Mouse (Mus musculus) neural tube, embryonic 13.5 days (tissue): Measurements from ENCODE around the gene Gng7. TPM values are rescaled to one million over a fixed set of nuclear protein-coding genes. Genes with fewer than 3 reads are reported as not detected.

Experiments used
- ATAC-seq: fragments of 200-750 bp; cut with Nextera tagmentation; 2 replicates; pipeline ENCODE4 v1.8.0; 2017; ENCODE audit warnings: low read depth, mild to moderate bottlenecking, moderate TSS enrichment, moderate library complexity
- H3K27ac ChIP-seq: fragments of 300-500 bp; sonication (generic); replicated peaks from 2 replicates; pipeline ENCODE4 v1.5.1; 2015; ENCODE audit warnings: moderate library complexity, mild to moderate bottlenecking, inconsistent platforms
- H3K27me3 ChIP-seq: fragments of 300-500 bp; sonication (generic); 2 replicates; pipeline ENCODE4 v1.6.1; 2015; ENCODE audit warnings: mild to moderate bottlenecking, inconsistent platforms
- H3K36me3 ChIP-seq: fragments of 300-500 bp; sonication (generic); 2 replicates; pipeline ENCODE4 v1.6.1; 2015; ENCODE audit warnings: mild to moderate bottlenecking, inconsistent platforms
- H3K4me1 ChIP-seq: fragments of 300-500 bp; sonication (generic); replicated peaks from 2 replicates; pipeline ENCODE4 v1.6.1; 2015; ENCODE audit warnings: inconsistent platforms
- H3K4me2 ChIP-seq: fragments of 300-500 bp; sonication (generic); 2 replicates; pipeline ENCODE4 v1.6.1; 2015; ENCODE audit warnings: inconsistent platforms, mild to moderate bottlenecking, moderate library complexity
- H3K4me3 ChIP-seq: fragments of 300-500 bp; sonication (generic); 2 replicates; pipeline ENCODE4 v1.5.1; 2015; ENCODE audit warnings: mild to moderate bottlenecking, inconsistent platforms
- H3K9ac ChIP-seq: fragments of 300-500 bp; sonication (generic); 2 replicates; pipeline ENCODE4 v1.6.1; 2015; ENCODE audit warnings: moderate library complexity, mild to moderate bottlenecking, inconsistent platforms
- H3K9me3 ChIP-seq: fragments of 300-500 bp; sonication (generic); 2 replicates; pipeline ENCODE4 v1.6.1; 2016; ENCODE audit warnings: inconsistent platforms
- WGBS: fragments of 180-500 bp; shearing (Covaris S2); methylation state at CpG from one replicate; pipeline ENCODE4 v1.1.7; 2015; 5-methylcytosine and 5-hydroxymethylcytosine counted together
- polyA plus RNA-seq: library from polyadenylated mRNA; unstranded; fragments of >200 nt; fragmentation: Nextera tagmentation; extraction: Ambion mirVana; gene quantifications from 2 replicates; pipeline ENCODE4 v1.2.1, GENCODE M21; 2015

Gene Gng7
- polyA plus RNA-seq, 1 experiment from 2014 or later, result 17.4 TPM

DNA sequence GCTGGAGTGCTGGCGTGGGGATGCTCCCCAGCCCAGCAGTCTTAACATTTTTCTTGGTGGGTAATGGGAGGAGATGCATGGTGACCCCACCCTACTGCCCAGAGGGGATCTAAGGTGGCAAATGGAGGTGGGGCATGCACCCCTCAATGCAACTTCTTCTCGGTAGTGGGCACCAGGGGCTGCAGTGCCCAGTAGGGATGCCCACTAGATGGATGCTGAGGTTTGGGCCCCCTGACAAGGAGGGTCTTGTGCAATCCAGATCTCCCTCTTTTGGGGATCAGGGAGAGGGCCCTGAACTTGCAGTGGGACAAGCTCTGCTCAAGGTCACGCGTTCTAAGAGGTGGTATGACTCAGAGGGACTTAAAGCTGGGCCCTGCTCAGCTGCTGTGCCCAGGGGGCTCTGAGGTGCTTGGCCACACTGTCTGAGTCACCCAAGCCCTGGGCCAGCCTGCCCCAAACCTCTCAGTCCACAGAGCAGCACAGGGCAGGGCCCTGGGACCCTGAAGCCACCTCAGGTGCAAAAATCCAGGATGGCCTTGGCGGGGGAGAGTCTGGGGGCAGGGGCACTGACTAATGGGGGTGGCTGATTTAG, 9.7 kb upstream of the Gng7 start:
- H3K27me3 ChIP-seq, result peaks cover 42% of the 10 kb centered on the region
- H3K9me3 ChIP-seq, result no peaks in the 10 kb centered on the region
- 0 out of 2 replicates have a peak, but pooled peaks have one; percentile 15 for ATAC-seq
- H3K9ac ChIP-seq, result peak overlapping the region; percentile 85
- H3K4me2 ChIP-seq, result peak overlapping the region; percentile 71
- no peak overlapping the region for H3K27ac ChIP-seq
- H3K36me3 ChIP-seq, result no peaks in the 10 kb centered on the region
- H3K4me3 ChIP-seq, result peak overlapping the region; percentile 53
- peaks cover 35% of the 10 kb centered on the region for H3K4me1 ChIP-seq
- WGBS, result 78% methylated on average over 5 of the region's 5 CpGs

GRCm38 (mm10) chr10:81022744-81023143, 8.0 kb upstream of the Gng7 start:
- Histone ChIP-seq H3K4me1 (peaks cover 29% of the 10 kb centered on the region), H3K27me3 (peaks cover 42% of the 10 kb centered on the region), H3K4me3 (no peak overlapping the region), H3K27ac (no peak overlapping the region), H3K9ac (no peak overlapping the region), H3K36me3 (no peaks in the 10 kb centered on the region), H3K9me3 (no peaks in the 10 kb centered on the region), H3K4me2 (no peak overlapping the region)
- WGBS, result 68% methylated on average over 8 of the region's 8 CpGs
- no peak for ATAC-seq

- Histone ChIP-seq H3K36me3 (no peaks in the 10 kb centered on the region), H3K4me2 (peak overlapping the region; percentile 28), H3K4me1 (peaks cover 29% of the 10 kb centered on the region), H3K27ac (no peak overlapping the region), H3K4me3 (no peak overlapping the region), H3K27me3 (peaks cover 39% of the 10 kb centered on the region), H3K9ac (peak overlapping the region; percentile 34; the same call in 1 of the 2 replicates), H3K9me3 (no peaks in the 10 kb centered on the region)
- 19% methylated on average over 26 of the region's 26 CpGs for WGBS
- no peak for ATAC-seq
Observed at GRCm38 (mm10) chr10:81021547-81022110, 6.9 kb upstream of the Gng7 start.

DNA sequence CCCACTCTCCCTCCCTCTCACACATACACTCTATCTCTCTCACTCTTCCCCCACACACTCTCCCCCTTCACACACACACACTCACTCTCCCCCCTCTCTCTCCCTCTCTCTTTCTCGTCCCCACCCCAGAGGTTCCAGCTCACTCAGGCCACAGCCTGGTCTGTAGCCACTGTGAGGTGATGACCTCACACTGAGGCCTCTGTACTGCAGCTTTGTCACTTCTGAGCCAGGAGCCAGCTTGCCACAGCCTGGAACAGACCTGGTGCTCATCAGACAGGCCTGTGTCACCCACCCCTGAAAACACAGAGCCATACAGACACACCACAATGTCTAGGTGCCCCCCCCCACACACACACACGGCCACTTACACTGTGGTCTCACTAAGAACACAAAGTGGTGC, 5.5 kb upstream of the Gng7 start:
- H3K9ac ChIP-seq, result no peak overlapping the region
- H3K27ac ChIP-seq, result no peak overlapping the region
- 67% methylated on average over 2 of the region's 2 CpGs for WGBS
- H3K27me3 ChIP-seq, result peaks cover 34% of the 10 kb centered on the region
- H3K9me3 ChIP-seq, result no peaks in the 10 kb centered on the region
- no peaks in the 10 kb centered on the region for H3K36me3 ChIP-seq
- H3K4me3 ChIP-seq, result no peak overlapping the region
- no peak for ATAC-seq
- no peak overlapping the region for H3K4me2 ChIP-seq
- H3K4me1 ChIP-seq, result peaks cover 24% of the 10 kb centered on the region

- H3K36me3 ChIP-seq, result no peaks in the 10 kb centered on the region
- no peaks in the 10 kb centered on the region for H3K9me3 ChIP-seq
- peaks cover 21% of the 10 kb centered on the region for H3K4me1 ChIP-seq
- 81% methylated on average over 6 of the region's 6 CpGs for WGBS
- no peak overlapping the region for H3K9ac ChIP-seq
- no peak for ATAC-seq
- H3K4me3 ChIP-seq, result no peak overlapping the region
- H3K27me3 ChIP-seq, result peaks cover 30% of the 10 kb centered on the region
- H3K4me2 ChIP-seq, result no peak overlapping the region
- H3K27ac ChIP-seq, result no peak overlapping the region
Observed at GRCm38 (mm10) chr10:81019687-81020086, 4.9 kb upstream of the Gng7 start.

GRCm38 (mm10) chr10:81018326-81018725, 3.6 kb upstream of the Gng7 start:
- no peak overlapping the region for H3K27ac ChIP-seq
- no peak overlapping the region for H3K4me2 ChIP-seq
- H3K4me1 ChIP-seq, result peaks cover 22% of the 10 kb centered on the region
- no peaks in the 10 kb centered on the region for H3K9me3 ChIP-seq
- ATAC-seq, result no peak
- H3K36me3 ChIP-seq, result no peaks in the 10 kb centered on the region
- peaks cover 16% of the 10 kb centered on the region for H3K27me3 ChIP-seq
- WGBS, result 35% methylated on average over 10 of the region's 10 CpGs
- no peak overlapping the region for H3K4me3 ChIP-seq
- H3K9ac ChIP-seq, result no peak overlapping the region

- no peak overlapping the region for H3K27ac ChIP-seq
- 9% methylated on average over 7 of the region's 7 CpGs for WGBS
- ATAC-seq, result no peak
Observed at GRCm38 (mm10) chr10:81016645-81017044, 1.9 kb upstream of the Gng7 start.

GRCm38 (mm10) chr10:81015666-81016065, 921 bp upstream of the Gng7 start:
- Histone ChIP-seq H3K4me2 (peak overlapping the region; percentile 63; the same call in 1 of the 2 replicates), H3K9ac (0 out of 2 replicates have a peak overlapping the region, but pooled peaks have one; percentile 41), H3K9me3 (no peaks in the 10 kb centered on the region), H3K36me3 (no peaks in the 10 kb centered on the region), H3K4me1 (peaks cover 11% of the 10 kb centered on the region), H3K27ac (no peak overlapping the region), H3K27me3 (0 out of 2 replicates have a peak, but pooled peaks cover under 1% of the 10 kb centered on the region), H3K4me3 (no peak overlapping the region)
- ATAC-seq, result no peak
- WGBS, result 83% methylated on average over 2 of the region's 2 CpGs

More at GRCm38 (mm10) chr10:81016645-81017044, 1.9 kb upstream of the Gng7 start:
- Histone ChIP-seq H3K4me2 (no peak overlapping the region), H3K36me3 (no peaks in the 10 kb centered on the region), H3K9me3 (no peaks in the 10 kb centered on the region), H3K4me1 (peaks cover 14% of the 10 kb centered on the region), H3K27me3 (peaks cover 4% of the 10 kb centered on the region; the same call in 1 of the 2 replicates), H3K9ac (no peak overlapping the region), H3K4me3 (no peak overlapping the region)

DNA sequence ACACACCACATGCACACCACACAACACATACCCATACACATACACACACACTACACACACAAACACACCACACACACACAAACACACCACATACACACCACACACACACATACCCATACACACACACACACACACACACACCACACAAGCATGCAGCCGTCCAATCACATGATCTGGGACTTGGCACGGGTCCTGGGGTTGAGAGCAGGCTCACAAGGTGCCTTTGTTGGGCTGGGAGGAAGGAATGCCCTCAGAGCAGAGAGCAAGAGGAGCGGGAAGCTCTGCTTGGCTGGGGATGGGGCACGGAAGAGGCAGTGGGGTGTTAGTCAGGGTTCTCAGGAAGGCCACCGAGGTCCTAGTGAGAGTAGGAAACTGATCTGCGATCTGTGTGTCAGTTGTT, 3.9 kb downstream of the Gng7 start:
- no peak overlapping the region for H3K4me2 ChIP-seq
- no peak overlapping the region for H3K4me3 ChIP-seq
- H3K9me3 ChIP-seq, result no peaks in the 10 kb centered on the region
- H3K36me3 ChIP-seq, result no peaks in the 10 kb centered on the region
- peaks cover 11% of the 10 kb centered on the region for H3K4me1 ChIP-seq
- H3K27ac ChIP-seq, result no peak overlapping the region
- no peaks in the 10 kb centered on the region for H3K27me3 ChIP-seq
- no peak for ATAC-seq
- H3K9ac ChIP-seq, result no peak overlapping the region
- WGBS, result 64% methylated on average over 6 of the region's 6 CpGs

GRCm38 (mm10) chr10:81007240-81007639, 7.5 kb downstream of the Gng7 start:
- WGBS, result 35% methylated on average over 7 of the region's 7 CpGs
- Histone ChIP-seq H3K9ac (no peak overlapping the region), H3K27me3 (no peaks in the 10 kb centered on the region), H3K4me3 (no peak overlapping the region), H3K4me1 (no peaks in the 10 kb centered on the region), H3K27ac (no peak overlapping the region), H3K4me2 (no peak overlapping the region), H3K36me3 (no peaks in the 10 kb centered on the region), H3K9me3 (no peaks in the 10 kb centered on the region)
- ATAC-seq, result no peak

- H3K27me3 ChIP-seq, result no peaks in the 10 kb centered on the region; the same call in 1 of the 2 replicates
- no peak overlapping the region for H3K27ac ChIP-seq
- no peak overlapping the region for H3K9ac ChIP-seq
- no peaks in the 10 kb centered on the region for H3K36me3 ChIP-seq
- H3K4me3 ChIP-seq, result no peak overlapping the region
- WGBS, result 90% methylated on average over 7 of the region's 7 CpGs
- H3K9me3 ChIP-seq, result no peaks in the 10 kb centered on the region
- ATAC-seq, result no peak
- H3K4me2 ChIP-seq, result no peak overlapping the region
- peaks cover 3% of the 10 kb centered on the region for H3K4me1 ChIP-seq
Observed at GRCm38 (mm10) chr10:81006005-81006677, 8.6 kb downstream of the Gng7 start.

DNA sequence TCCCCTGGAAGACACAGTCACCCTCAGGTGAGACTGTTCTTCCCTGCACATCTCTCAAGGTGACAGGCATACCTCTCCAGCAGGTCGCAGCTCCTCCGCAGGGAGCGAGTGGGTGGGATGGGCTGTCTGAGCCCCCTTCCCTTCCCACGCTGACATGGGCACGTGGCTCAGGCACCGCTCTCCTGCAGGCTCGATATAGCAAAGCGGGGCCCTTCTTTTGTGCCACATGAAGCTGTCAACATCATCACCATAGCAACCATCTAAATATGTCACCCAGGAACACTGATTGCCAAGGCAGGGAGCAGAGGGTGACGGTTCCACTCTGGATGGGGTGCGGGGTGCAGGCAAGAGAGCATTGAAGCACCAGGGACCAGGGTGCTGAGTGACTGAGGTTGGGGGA, 13.6 kb downstream of the Gng7 start:
- no peak overlapping the region for H3K4me3 ChIP-seq
- peaks cover 5% of the 10 kb centered on the region; the same call in 1 of the 2 replicates for H3K27me3 ChIP-seq
- H3K9me3 ChIP-seq, result no peaks in the 10 kb centered on the region
- 41% methylated on average over 10 of the region's 10 CpGs for WGBS
- H3K4me2 ChIP-seq, result 0 out of 2 replicates have a peak overlapping the region, but pooled peaks have one; percentile 16
- no peaks in the 10 kb centered on the region for H3K36me3 ChIP-seq
- no peak overlapping the region for H3K27ac ChIP-seq
- peak overlapping the region; percentile 38; the same call in 1 of the 2 replicates for H3K9ac ChIP-seq
- H3K4me1 ChIP-seq, result peaks cover 20% of the 10 kb centered on the region
- ATAC-seq, result no peak
